In genomic region chr13:28502171-28502570, GRCm38 (mm10) we compare ENCODE assay signal across 8 mouse cellular contexts.
DNase-seq lines count a peak whose midpoint lies in the region; ATAC-seq and TF ChIP-seq lines count a peak whose summit lies in the region.

No protein-coding gene starts in this region.

- H3K4me1 ChIP-seq in heart, embryonic 12.5 days (replicated peaks) = peaks cover 10% of the 10 kb centered on the region
- no peaks in the 10 kb centered on the region for H3K4me1 ChIP-seq in midbrain, postnatal 0 days (ENCODE audit: insufficient read depth, low read length)

- no peak overlapping the region; the same call in 1 of the 2 replicates for H3K27ac ChIP-seq in heart, embryonic 12.5 days (ENCODE audit: poor library complexity, severe bottlenecking)
- no peak overlapping the region for H3K27ac ChIP-seq in midbrain, postnatal 0 days (ENCODE audit: low read depth, low read length)

- no peak overlapping the region for H3K4me3 ChIP-seq in heart, embryonic 12.5 days
- no peak overlapping the region for H3K4me3 ChIP-seq in midbrain, postnatal 0 days (ENCODE audit: low read depth, low read length)

- WGBS in heart, embryonic 12.5 days = 21% methylated on average over 2 of the region's 2 CpGs
- WGBS in midbrain, postnatal 0 days = 77% methylated on average over 2 of the region's 2 CpGs

- no peaks in the 10 kb centered on the region for H3K36me3 ChIP-seq in heart, embryonic 12.5 days
- no peaks in the 10 kb centered on the region for H3K36me3 ChIP-seq in midbrain, postnatal 0 days (ENCODE audit: insufficient read depth, low read length)

- no peak overlapping the region for H3K4me2 ChIP-seq in heart, embryonic 12.5 days
- H3K4me2 ChIP-seq in midbrain, postnatal 0 days (ENCODE audit: low read depth, low read length, poor library complexity, severe bottlenecking) = no peak overlapping the region

- no peak for TF ChIP-seq CTCF in midbrain, postnatal 0 days (IDR thresholded peaks at IDR 0.05)

- no peaks in the 10 kb centered on the region for H3K27me3 ChIP-seq in heart, embryonic 12.5 days (replicated peaks)
- H3K27me3 ChIP-seq in midbrain, postnatal 0 days (ENCODE audit: insufficient read depth, low read length) = no peaks in the 10 kb centered on the region

- ATAC-seq in heart, embryonic 12.5 days (ENCODE audit: insufficient number of reproducible peaks, low FRiP score) = peak; percentile 85
- ATAC-seq in monocyte, adult 5-6 weeks (replicated peaks; ENCODE audit: insufficient number of reproducible peaks, low FRiP score, low TSS enrichment, poor library complexity, severe bottlenecking) = 0 out of 2 replicates have a peak, but pooled peaks have one; percentile 27
- no peak for ATAC-seq in midbrain, postnatal 0 days (ENCODE audit: low FRiP score)

- H3K9me3 ChIP-seq in heart, embryonic 12.5 days (replicated peaks) = no peaks in the 10 kb centered on the region
- no peaks in the 10 kb centered on the region for H3K9me3 ChIP-seq in midbrain, postnatal 0 days (ENCODE audit: low read length)

- DNase-seq in 416B (ENCODE audit: low read depth) (peak; percentile 57), ZHBTc4 (ENCODE audit: low read depth, low spot score) (peak; percentile 47)
- peak; percentile 58 for DNase-seq in kidney, postnatal 36 days
- no peak for DNase-seq in midbrain, postnatal 0 days (ENCODE audit: low spot score)
- DNase-seq in left cerebral cortex, adult 11 months (ENCODE audit: low spot score) = no peak
- DNase-seq in layer of hippocampus, postnatal 25 days (ENCODE audit: extremely low spot score in 1 of 2, low spot score in 1 of 2) = no peak

- no peak overlapping the region for H3K9ac ChIP-seq in heart, embryonic 12.5 days
- H3K9ac ChIP-seq in midbrain, postnatal 0 days (replicated peaks; ENCODE audit: low read length, poor library complexity, severe bottlenecking) = no peak overlapping the region

Comparison
In these comparisons a context has a peak if more than half of its experiments do, and no peak if none do; other contexts are left out.
1. DNase-seq: peak in 416B (single experiment), ZHBTc4 (single experiment) and kidney, postnatal 36 days (2 of 2); none in midbrain, postnatal 0 days (single experiment), left cerebral cortex, adult 11 months (single experiment) and layer of hippocampus, postnatal 25 days (0 of 2).